Mouse (Mus musculus) megakaryocyte, adult 5-6 weeks (primary cell): ENCODE measurements around the gene Cux1. TPM values are rescaled to one million over a fixed set of nuclear protein-coding genes. Genes with fewer than 3 reads are reported as not detected.

ENCODE experiments used
- ATAC-seq: 2 replicates; pipeline ENCODE4 v1.8.0; 2016; ENCODE audit warnings: mild to moderate bottlenecking, inconsistent platforms; ENCODE audit not compliant: poor library complexity, severe bottlenecking
- total RNA-seq, 2 experiments: library from RNA; stranded (forward) in 1 of 2; stranded (reverse) in 1 of 2; fragments of 153-499, 151-499 nt in 1 of 2; fragments of 221-1000, 200-1000 nt in 1 of 2; gene quantifications; 2 replicates each; pipeline versions ENCODE4 v1.2.3 to v1.2.4; 2015 to 2017

Cux1 gene
- total RNA-seq (2015) (74.0 and 88.0 TPM in 2 replicates), total RNA-seq (2017) (77.4 and 95.4 TPM in 2 replicates)

DNA sequence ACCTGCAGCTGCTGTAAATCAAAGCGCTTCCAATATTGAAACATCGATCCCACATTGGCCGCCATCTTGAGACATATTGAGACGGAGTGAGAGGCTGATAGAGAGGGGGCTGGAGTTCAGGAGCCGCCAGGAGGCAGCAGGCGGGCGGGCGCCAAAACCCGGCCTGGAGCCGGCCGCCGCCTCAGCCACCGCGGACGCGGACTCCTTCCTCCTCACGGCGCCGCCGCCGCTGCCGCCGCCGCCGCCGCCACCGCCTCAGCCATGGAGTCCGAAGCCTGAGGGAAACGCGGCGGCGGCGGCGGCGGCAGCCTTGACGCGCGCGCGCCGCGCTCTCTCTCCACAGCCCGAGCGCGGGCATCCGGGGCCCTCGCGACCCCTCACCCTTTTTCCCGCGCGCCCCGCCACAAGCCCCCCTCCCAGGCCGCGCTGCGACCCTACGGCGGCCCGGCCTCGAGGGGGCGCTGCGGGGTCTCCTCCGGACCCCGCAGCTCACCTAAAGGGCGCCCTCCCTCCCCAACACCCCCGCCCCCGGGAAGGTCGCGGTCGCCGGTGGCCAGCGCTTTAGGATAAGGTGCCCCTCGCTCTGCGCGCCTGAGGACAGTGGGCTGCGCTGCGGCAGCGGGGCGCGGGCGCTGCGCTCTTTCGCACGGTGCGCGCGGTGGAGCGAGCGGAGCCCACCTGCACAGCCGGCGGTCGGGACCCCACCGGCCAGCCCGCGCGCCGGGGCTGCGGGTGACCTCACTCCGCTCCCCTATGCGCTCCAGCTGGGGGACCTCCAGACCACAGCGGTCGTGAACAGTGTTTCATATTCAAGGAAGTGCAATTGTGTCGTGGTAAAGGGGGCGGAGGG is at the start of gene Cux1:
Gene Cux1, minus strand, starts transcription at position 315 of the 850 bp plus-strand sequence.
- peak; percentile 68 for ATAC-seq

DNA sequence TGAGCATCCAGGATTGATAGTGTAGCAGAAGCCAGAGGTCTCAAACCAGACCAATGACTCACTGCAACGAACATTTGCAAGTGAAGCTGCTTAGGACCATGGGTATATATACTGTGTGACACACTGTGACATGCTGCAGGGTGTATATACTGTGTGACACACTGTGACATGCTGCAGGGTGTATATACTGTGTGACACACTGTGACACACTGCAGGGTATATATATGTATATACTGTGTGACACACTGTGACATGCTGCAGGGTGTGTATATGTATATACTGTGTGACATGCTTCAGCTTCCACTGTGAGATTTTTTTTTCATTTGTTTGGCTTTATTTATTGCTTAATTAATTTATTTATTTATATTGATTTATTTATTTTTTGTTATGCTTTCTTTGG is 45.1 kb upstream of the Cux1 start:
- ATAC-seq: no peak

DNA sequence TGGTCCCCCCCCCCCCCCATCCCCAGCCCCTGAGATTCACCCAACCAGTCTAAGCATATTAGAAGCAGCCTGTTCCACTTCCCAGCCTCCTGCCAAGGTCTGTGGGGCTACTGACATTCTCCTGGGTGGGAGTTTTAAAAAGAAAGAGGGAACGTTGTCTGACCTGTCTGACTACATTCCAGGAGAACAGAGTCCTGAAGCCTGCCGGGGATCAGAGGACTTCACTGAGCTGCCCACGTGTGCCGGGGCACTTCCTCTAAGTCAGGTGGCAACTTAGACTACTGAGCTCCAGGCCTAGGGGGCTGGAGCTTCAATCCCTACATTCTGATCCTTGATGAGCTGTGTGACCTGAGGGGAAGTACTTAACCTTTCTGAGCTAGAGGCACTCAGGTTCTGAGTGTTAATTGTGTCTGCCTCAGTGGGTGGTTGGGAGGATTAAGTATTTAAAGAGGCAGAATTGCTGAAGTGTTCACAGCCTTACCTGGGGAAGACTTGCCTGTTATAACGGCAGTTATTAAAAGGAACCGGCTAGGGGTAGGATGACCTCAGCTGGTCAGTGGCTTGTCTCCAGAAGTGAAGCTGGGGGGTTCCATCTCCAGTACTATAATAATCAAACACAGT is 41.6 kb upstream of the Cux1 start:
- no peak for ATAC-seq

DNA sequence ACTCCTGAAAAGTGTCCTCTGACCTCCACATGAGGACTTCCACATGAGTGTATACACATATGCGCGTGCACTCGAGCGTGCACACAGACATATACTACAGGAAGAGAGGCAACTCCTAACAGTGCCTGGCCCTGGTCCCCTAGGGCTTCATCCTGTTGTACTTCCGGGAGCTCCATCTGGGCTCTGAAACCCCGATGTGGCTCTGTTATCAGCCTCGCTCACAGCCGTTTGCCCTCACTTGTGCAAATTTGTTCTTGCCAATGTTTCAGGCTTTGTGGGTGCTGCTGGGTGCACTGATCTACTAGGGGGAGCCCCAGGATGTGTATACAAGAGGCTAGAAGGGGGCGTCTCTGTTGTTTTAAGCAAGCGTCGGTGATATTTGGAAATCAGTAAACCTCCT is 37.9 kb upstream of the Cux1 start:
- ATAC-seq: peak; percentile 52

DNA sequence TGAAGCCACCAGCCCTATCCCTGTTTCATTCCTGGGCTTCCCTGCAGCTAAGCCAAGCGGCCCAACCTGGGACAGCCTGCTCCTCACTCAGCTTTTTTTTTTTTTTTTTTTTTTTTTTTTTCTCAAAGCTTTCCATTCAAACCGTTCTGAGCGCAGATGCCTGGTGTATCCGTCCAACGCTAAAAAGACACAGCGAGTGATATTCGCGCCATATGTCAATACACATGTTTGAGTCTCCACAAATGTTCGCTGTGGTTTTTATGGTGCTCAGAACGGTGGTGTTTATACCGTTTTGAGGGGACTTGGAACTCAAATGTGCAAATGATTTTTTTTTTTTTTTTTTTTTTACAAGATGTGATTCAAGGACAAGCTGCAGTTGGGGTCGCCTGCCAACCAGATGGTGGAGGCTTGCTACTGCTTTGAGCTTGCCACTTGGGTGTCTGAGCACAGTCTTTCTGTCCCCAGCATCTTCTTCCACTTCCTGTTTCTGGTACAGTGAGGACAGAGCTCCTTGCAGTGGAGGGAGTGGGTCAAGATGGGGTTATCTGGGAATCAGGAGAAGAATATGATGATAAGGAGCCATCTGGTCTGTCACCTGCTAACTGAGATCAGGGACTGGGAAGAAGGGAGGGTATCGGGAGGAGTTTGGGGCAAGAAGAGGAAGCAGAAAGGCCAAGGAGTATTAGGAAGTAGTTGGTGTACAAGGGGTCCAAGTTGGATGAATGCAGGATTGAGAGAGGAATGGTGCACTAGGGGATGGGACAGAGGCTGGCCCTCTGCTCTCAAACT is 36.1 kb upstream of the Cux1 start:
- ATAC-seq: 0 out of 2 replicates have a peak, but pooled peaks have one; percentile 57

DNA sequence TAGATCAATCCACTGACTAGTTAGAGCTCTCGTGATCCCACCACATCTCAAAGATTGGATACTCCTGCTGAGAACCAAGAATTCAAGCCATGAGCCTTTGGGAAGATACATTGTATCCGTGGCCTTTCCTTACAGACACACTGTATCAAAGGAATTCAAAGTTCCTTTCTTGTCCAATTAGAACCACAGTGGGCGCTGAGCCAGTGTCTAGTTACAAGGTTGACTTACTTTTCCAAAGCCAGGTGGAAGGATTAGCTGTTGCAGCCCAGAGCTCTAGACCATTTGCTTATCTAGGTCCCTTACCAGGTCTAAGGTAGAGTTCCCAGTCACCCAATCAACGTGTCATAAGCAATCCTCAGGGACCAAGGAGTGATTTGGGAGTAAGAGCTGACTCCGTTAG is 33.2 kb upstream of the Cux1 start:
- no peak for ATAC-seq

DNA sequence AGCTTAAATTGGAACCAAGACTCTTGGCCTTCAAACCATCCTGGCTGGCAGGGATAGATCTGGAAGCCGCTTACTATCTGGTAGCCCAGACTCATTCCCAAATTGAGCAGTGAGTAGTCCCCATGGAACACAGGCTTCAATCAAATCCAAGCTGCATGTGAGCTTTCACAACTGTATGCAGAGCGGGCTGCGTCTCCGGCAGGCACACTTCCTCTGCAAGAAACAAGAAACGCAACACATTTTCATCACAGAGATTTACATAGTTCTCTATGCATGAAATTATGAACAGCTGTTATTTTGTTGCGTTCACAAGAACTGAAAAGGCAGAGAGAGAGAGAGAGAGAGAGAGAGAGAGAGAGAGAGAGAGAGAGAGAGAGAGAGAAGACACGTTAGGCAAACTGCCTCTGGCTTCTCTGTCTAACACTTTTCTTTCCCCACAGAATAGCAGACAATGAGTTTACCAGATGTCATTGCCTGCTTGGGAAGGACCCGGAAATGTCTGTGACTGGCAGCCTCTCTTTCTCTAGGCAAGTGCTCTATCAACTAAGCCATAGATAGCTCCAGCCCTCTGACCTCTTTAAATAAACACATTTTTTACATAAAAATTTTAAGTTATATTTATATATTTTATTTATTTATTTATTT is 27.7 kb upstream of the Cux1 start:
- ATAC-seq: no peak

DNA sequence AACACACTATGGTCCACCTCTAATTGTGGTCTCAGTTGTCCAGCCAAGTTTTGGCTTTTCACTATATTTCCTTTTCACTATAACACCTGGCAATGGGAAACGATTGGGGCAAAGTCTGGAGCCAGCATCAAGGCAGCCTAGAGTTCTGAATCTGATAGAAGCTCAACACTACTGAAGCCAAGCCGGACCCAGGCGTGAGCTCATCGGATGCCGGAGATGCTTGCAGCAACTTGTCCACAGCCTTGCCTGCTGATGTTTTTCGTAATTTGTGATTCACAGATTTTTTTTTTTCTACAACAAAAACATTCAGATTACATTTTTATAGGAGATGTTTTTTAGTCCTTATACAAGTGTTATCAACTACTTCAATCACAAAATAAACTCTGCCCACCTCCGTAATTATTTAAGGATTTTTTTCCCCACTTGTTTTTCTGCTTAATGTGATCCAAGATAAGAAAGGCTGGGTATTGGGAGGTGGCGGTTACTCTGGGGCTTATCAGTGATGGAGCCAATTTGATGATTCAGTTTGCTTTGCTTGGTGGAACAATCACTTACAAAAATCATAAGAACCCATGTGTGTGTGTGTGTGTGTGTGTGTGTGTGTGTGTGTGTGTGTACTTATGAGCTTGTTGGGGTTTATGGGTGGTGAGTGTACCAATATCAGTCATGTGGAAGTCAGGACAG is 24.7 kb upstream of the Cux1 start:
- ATAC-seq: no peak

DNA sequence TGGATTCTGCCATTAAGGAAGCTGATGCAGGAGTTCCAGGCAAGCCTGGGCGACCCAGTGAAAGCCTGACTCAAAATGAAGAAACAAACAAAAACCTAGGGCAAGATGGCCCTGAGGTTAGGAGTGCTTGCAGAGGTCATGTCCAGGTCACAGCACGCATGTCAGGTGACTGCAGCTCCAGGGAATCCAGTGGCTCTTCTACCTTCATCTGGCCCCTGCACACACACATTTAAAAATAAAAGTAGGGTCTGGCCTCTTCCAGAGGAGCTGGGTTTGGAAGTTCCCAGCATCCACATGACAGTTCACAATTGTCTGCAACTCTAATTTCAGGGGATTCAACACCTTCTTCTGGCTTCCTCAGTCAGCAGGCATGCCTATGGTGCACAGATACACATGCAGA is 21.7 kb upstream of the Cux1 start:
- ATAC-seq: no peak

DNA sequence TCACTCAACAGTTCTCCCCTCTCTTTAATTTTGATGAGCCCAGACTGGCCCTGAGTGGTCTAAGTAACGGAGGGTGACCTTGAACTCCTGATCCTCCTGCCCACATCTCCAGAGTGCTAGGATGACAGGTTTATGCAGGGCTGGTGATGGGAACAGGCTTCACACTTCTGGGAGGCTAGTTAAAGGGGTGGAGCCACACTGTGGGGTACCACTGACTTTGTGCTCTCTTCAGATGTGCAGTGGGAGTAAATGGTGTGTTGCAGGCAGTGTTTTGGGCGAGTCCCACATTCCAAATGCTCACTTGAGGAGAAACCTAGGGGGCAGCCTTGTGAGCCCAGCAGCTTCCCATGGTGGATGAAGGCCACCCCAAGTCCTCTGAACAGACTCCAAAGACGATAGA is 21.2 kb upstream of the Cux1 start:
- ATAC-seq: no peak

DNA sequence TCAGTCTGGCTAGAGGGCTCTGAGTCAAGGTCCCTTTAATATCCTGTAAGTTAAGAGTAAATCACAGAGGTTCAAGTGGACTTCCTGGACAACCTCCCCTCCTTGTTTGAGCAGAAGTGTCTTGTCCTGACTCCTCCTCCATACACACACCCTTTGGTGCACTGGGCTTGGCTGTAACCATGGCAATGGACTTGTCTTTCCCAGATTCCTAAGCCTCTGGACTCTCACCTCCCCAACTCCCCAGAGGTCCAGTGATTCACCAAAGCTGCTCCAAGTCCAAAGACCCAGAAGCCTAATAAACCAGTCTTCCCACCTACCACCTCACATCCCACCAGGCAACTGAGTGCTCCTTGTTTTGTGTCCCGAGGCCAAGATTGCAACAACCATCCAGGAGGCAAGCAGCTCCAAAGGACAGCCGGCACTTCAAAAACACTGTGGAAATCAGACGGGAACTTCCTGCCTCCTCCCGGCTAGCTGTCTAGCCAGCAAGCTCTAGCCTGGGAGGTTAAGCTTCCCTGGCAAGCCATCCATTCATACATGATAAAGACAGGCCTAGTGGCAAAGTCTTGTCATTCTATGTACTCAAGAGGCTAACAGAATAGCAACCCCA is 17.5 kb upstream of the Cux1 start:
- no peak for ATAC-seq

DNA sequence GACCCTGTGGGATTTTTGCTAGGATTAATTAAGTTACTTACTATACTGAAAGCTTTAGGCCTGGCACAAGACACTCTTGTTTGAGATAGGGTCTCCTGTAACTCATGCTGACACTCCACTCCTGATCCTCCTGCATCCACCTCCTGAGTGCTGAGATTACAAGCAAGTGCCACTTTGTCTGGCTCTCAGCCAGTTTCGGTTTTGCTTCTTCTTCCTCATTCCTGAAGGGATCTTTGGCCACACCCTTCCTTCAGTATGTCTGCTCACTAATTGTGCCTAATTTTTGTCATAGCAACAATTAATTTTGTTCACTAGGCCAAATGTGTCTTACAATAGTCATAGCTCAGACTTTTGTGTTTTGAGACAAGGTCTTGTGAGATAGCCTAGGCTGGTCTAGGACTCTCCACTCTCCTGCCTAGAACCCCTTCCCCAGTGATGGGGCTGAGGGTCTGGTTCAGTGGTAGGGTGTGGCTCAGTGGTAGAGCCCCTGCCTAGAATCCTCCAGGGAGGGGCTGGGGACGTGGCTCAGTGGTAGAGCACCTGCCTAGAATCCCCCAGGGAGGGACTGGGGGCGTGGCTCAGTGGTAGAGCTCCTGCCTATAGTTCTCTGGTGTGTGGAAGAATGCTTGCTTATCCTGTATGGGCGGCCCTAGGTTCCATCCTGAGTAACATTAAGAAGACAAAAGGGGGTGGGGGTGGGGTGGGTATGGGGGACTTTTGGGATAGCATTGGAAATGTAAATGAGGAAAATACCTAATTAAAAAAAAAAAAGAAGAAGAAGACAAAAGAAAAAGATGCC is 16.6 kb upstream of the Cux1 start:
- ATAC-seq: peak; percentile 81

DNA sequence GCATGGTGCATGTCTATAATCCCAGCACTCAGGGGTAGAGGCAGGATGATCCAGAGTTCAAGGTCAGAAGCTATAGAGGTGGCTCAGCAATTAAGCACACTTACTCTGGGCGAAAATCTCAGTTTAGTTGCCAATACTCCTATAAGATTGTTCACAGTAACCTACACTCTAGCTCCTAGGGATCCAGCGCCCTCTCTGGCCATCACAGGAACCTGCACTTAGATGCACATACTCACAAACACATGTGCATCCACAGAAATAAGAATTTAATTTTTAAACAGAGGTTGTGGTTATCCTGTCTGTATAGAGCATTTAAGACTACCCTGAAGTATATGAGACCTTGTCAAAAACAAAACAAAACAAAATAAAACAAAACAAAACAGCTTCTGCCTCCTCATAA is 16.0 kb upstream of the Cux1 start:
- ATAC-seq: no peak

DNA sequence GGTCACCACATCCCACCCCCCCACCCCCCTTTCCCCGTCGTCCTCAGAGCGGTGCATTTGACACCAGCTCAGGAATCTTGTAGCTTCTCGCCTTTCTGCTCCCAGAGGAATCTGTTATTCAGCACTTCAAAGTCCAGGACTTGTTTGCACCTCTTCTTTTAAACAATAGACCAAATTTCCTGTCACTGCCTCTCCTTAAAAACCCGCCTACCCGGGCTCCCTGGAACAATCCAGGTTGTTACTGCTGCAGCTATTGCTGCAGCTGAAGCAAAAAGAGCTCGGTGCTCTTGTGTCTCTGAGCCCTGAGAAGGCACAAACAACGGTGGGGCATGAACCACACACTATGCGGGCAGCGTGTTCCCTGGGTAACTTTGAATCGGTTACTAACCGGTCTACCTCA is 14.9 kb upstream of the Cux1 start:
- no peak for ATAC-seq

DNA sequence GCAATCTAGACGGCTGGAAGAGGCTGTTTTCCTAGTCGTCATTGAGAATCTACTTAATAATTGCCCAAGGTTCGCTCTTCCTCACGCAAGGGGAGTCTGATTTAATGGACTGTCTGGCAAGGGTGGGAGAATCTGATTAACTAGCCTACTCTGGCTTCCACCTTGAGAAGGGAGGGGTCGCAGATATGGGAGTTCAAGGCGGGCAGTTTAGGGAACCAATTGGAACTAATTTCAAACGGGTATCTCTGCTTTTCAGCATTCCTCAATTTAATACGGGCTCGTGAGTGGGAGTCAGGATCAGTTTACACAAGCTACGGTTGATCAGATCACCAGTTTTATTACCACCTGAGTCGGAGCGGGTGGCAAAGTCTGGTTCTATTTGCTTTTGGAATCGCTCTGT is 14.3 kb upstream of the Cux1 start:
- no peak for ATAC-seq

DNA sequence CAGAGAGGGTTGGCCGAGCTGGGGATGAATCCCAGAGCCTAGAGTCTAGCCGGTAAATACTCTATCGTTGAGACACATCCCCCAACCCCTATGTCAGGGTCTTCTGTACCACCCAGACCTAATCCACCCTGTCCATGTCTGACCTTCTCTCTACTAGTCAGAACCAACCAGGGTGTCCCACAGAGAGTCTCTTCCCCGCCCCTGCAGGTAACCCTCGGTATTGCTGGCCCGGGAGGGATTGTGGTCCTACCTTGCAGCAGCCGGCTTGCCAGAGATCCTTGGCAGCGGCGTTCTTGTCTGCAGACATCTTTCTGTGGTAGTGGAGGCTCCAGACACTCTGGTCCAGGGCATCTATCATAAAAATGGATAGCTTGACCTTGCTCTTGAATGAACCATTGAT is 13.9 kb upstream of the Cux1 start:
- ATAC-seq: peak; percentile 56; the same call in 1 of the 2 replicates

DNA sequence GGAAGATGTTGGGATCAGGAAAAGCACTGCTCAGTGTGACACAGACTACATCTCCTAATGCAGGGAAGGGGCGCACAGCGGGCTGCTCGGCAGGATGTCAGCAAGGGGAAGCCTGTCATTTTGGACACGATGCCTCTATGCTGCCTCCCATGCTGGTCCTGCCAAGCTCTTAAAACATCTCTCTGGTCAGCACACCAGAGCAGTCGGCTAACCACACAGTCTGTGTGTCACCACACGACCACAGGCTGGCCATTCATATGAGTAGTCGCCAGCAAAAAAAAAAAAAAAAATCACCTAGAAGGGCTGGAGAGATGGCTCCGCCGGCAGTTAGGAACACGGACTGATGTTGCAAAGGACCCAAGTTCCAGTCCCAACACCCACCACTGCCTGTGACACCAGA is 10.9 kb upstream of the Cux1 start:
- ATAC-seq: no peak

DNA sequence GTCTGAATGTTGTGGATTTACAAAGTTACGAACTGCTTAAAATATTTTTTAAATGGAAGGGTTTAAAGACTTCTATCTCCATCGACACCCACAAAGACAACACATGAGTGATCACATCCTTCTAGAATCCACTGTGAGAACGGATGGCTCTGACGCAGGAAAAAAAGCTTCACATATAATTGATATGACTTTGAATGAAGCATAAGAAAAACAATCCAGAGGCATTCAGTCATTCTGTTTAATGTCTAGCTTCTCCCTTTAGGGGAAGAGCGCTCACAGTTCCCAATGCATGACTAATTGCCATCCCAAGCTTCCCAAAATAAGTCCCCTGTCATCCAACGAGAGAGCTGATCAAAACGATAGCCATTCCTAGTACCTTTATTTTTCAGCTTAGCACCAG is 2.9 kb upstream of the Cux1 start:
- ATAC-seq: no peak

DNA sequence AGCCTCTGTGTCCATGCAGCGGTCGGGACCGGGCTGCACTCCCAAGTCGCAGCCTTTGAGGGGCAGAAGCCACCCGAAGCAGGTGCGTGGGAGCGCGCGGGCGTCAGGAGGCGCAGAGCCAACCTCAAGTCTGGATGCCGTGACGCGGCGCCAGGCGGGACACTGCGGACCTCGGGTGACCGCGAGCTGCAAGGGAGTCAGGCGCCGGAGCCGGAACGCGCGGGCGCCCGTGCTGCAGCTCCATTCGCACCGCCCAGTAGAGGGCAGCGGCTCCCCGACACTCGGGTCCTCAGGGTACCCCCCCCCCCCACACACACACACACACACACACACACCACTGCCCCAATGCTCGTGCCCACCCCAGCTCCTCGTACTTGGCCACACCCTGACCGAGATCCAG is 1.5 kb upstream of the Cux1 start:
- peak; percentile 69 for ATAC-seq
